Mouse (Mus musculus) embryonic facial prominence, embryonic 12.5 days (tissue): Measurements from ENCODE around the gene Abl2. TPM values are rescaled to one million over a fixed set of nuclear protein-coding genes. Genes with fewer than 3 reads are reported as not detected.

Experiments
- ATAC-seq: fragments of 200-750 bp; cut with Nextera tagmentation; 2 replicates; pipeline ENCODE4 v1.8.0; 2017; ENCODE audit not compliant: insufficient number of reproducible peaks, insufficient read depth, low FRiP score, low TSS enrichment
- H3K27ac ChIP-seq: fragments of 300-500 bp; sonication (generic); 2 replicates; pipeline ENCODE4 v1.5.1; 2016; ENCODE audit warnings: mild to moderate bottlenecking
- H3K27me3 ChIP-seq: fragments of 300-500 bp; sonication (generic); 2 replicates; pipeline ENCODE4 v1.6.1; 2016; ENCODE audit warnings: mild to moderate bottlenecking, moderate library complexity
- H3K36me3 ChIP-seq: fragments of 300-500 bp; sonication (generic); 2 replicates; pipeline ENCODE4 v1.6.1; 2016; ENCODE audit warnings: mild to moderate bottlenecking
- H3K4me1 ChIP-seq: fragments of 300-500 bp; sonication (generic); 2 replicates; pipeline ENCODE4 v1.6.1; 2016
- H3K4me2 ChIP-seq: fragments of 300-500 bp; sonication (generic); replicated peaks from 2 replicates; pipeline ENCODE4 v1.6.1; 2016; ENCODE audit warnings: mild to moderate bottlenecking, moderate library complexity
- H3K4me3 ChIP-seq: fragments of 300-500 bp; sonication (generic); 2 replicates; pipeline ENCODE4 v1.5.1; 2016; ENCODE audit warnings: mild to moderate bottlenecking
- H3K9ac ChIP-seq: fragments of 300-500 bp; sonication (generic); 2 replicates; pipeline ENCODE4 v1.6.1; 2016; ENCODE audit warnings: mild to moderate bottlenecking, moderate library complexity
- H3K9me3 ChIP-seq: fragments of 300-500 bp; sonication (generic); 2 replicates; pipeline ENCODE4 v1.6.1; 2016; ENCODE audit warnings: mild to moderate bottlenecking, moderate library complexity
- WGBS: fragments of 180-500 bp; shearing (Covaris S2); methylation state at CpG from one replicate; pipeline ENCODE4 v1.1.7; 2016; 5-methylcytosine and 5-hydroxymethylcytosine counted together
- polyA plus RNA-seq: library from polyadenylated mRNA; unstranded; fragments of >200 nt; fragmentation: Nextera tagmentation; extraction: Ambion mirVana; gene quantifications from 2 replicates; pipeline ENCODE4 v1.2.1, GENCODE M21; 2016

Abl2 gene
- polyA plus RNA-seq, 1 experiment from 2014 or later, result 6.1 TPM

DNA sequence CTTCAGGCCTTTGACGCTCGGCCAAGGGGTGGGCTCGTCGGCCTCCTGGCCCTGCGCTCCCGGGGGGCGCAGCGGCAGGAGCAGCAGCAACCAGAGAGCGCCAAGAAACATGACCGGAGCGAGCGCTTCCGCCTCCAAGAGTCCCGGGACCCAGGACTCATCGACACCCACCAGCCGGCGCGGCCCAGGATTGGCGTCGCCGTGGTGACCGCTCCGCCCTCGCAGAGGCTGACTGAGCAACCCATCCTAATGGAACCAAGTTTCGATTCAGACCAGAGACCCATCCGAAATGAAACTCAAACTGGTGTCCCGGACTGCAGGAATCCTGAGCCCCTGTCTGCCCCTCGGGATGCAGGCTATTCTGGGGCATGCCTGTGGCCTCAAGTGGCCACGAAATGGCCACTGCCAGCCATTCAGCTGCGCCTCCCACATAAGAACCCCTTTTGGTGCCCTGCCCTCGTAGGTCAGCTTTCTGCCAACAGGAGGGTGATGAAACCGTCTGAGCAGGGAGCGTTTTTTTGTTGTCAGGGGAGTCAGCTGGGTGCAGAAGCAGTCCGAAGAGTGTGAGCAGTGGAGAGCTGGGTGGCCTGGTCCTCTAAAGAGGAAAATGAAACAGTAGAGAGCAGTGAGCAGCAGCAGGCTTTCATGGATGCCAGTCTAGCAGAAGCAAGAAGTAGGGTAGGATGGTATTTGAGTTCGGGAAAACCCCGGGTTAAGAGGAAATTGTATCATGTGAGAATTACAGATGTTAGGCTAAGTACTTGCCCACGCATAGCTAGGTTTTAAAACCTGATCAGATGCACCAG is 115.8 kb downstream of the Abl2 start, which contains the start of gene Tor3a:
Gene Tor3a (minus strand): TSS at position 162 of the 806 bp plus-strand sequence.
- ATAC-seq, result 0 out of 2 replicates have a peak, but pooled peaks have one; percentile 43
- H3K9ac ChIP-seq, result peak within 1 kb of the TSS; percentile 59
- 7% methylated on average over 37 of the region's 37 CpGs for WGBS
- no peak within 1 kb of the TSS for H3K27ac ChIP-seq
- peaks cover 10% of the 10 kb centered on the region; the same call in 1 of the 2 replicates for H3K4me1 ChIP-seq
- H3K27me3 ChIP-seq, result peaks cover 6% of the 10 kb centered on the region; the same call in 1 of the 2 replicates
- no peaks in the 10 kb centered on the region for H3K9me3 ChIP-seq
- H3K36me3 ChIP-seq, result peaks cover under 1% of the 10 kb centered on the region; the same call in 1 of the 2 replicates
- H3K4me3 ChIP-seq, result peak within 1 kb of the TSS; percentile 55
- peak within 1 kb of the TSS; percentile 99 for H3K4me2 ChIP-seq

DNA sequence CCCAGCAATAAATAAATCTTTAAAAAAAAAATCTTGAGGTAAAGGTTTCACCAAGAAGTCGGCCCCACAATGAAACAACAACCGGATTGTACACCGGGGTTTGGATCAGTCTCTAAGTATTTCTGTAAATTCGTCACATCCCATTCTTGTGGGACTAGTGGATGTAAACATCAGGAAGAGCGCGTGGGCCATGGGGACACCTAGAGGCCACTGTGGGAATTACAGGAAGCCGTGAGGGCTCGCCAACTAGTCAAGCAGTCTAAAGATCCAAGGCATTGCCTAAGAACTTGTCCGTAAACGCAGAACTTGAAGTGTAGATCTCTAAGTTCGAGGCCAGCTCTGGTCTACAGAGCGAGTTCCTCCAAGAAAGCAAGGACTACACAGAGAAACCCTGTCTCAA is 117.6 kb downstream of the Abl2 start:
- no peak for ATAC-seq

DNA sequence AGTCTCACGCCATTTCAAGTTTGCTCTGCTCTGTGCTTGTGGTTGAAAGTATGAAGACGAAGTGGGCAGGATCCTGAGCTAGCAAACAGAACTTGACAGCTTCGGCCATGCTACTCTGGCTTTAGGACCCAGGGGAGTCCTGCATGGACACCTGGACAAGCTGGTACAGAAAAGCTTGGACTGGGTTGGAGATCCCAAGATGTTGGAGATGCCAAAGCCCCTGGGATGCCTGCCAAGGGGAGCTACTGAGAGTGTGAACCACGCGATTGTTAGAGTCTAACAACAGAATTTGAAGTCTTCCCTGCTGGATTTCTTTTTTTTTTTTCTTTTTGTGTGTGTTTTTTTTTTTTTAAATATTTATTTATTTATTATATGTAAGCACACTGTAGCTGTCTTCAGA is 118.0 kb downstream of the Abl2 start:
- 84% methylated on average over 5 of the region's 5 CpGs for WGBS
- peaks cover 6% of the 10 kb centered on the region; the same call in 1 of the 2 replicates for H3K27me3 ChIP-seq
- H3K27ac ChIP-seq, result no peak overlapping the region
- H3K4me3 ChIP-seq, result no peak overlapping the region
- H3K36me3 ChIP-seq, result peaks cover 17% of the 10 kb centered on the region
- peaks cover 10% of the 10 kb centered on the region; the same call in 1 of the 2 replicates for H3K4me1 ChIP-seq
- ATAC-seq, result no peak
- H3K9ac ChIP-seq, result no peak overlapping the region
- no peak overlapping the region for H3K4me2 ChIP-seq
- H3K9me3 ChIP-seq, result no peaks in the 10 kb centered on the region

More for the DNA sequence above, 117.6 kb downstream of the Abl2 start:
- Histone ChIP-seq H3K4me1 (peaks cover 10% of the 10 kb centered on the region; the same call in 1 of the 2 replicates), H3K27ac (no peak overlapping the region), H3K36me3 (peaks cover 14% of the 10 kb centered on the region), H3K9me3 (no peaks in the 10 kb centered on the region), H3K4me2 (no peak overlapping the region), H3K27me3 (peaks cover 6% of the 10 kb centered on the region; the same call in 1 of the 2 replicates), H3K9ac (no peak overlapping the region), H3K4me3 (no peak overlapping the region)
- 38% methylated on average over 12 of the region's 12 CpGs for WGBS

DNA sequence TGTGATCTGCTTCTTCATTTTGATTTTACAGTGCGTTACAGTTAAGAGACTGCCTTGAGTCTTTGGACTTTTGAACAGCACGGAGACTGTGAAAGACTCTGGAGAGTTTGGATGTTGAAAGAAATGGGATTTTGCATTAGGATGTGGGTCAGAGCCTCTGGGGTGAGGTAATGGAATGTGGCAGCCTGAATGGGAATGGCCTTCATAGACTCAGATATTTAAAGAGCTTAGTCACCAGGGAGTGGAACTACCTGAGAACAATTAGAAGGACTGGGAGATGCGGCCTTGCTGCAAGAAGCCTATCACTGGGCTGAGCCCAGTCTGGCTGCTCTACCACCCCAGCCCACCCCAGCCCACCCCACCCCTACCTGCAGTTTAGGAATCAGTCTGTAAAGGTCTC is 118.6 kb downstream of the Abl2 start:
- Histone ChIP-seq H3K4me2 (no peak overlapping the region), H3K9me3 (no peaks in the 10 kb centered on the region), H3K4me3 (no peak overlapping the region), H3K36me3 (peaks cover 22% of the 10 kb centered on the region), H3K27ac (no peak overlapping the region), H3K9ac (no peak overlapping the region), H3K27me3 (peaks cover 6% of the 10 kb centered on the region; the same call in 1 of the 2 replicates), H3K4me1 (peaks cover 10% of the 10 kb centered on the region; the same call in 1 of the 2 replicates)
- 79% methylated on average over 3 of the region's 3 CpGs for WGBS
- ATAC-seq, result no peak

DNA sequence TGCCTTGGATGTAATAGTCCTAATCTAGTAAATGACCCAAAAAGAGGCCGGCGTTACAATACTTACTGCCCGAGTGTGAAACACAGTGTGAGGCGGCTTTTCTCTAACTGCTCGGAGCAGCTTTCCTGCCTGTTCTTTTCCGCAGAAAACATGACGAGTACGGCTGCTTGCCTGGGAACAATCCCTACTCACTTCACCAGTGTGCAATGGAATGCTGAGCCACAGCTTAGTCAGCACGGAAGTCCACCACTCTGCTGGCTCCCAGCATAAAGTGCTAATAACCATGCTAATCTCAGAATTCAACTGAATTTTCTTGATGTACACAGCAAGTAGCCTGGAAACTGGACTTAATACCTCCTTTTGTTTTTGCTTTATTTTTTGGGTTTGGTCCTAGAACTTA is 121.0 kb downstream of the Abl2 start:
- Histone ChIP-seq H3K4me2 (no peak overlapping the region), H3K4me1 (no peaks in the 10 kb centered on the region), H3K9ac (no peak overlapping the region)

DNA sequence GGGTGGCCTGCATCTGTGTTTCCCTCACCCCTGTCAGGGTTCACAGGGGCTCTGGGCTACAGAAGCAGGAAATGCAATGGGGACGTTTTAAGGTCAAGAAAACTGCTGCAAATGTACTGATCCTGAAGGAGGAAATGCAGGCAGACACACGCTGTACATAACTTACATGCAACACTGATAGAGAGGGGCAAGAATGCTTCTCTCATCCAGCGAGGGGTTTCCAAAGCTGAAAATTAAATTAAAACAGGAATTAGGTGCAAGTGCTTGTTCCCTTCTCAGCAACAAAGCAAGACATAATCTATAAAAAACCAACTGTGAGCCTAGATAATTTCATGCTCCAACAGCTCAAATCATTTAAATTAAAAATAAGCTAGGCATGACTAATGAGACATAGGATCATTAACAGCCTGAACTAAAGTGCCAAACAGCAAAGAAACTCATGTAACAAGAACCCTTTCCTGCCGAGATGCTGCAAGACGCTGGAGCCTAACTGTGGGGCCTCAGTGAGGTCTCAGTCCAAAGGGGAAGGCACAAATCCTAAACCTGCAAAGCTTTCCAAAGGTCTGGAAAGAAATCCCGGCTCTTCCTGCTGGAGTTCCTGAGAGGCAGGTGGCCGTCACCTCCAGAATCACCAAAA is 127.6 kb downstream of the Abl2 start:
- WGBS, result 64% methylated on average over 7 of the region's 7 CpGs
- no peak for ATAC-seq
- Histone ChIP-seq H3K9ac (no peak overlapping the region), H3K4me2 (no peak overlapping the region), H3K27ac (no peak overlapping the region), H3K4me3 (no peak overlapping the region), H3K27me3 (no peaks in the 10 kb centered on the region), H3K9me3 (no peaks in the 10 kb centered on the region), H3K4me1 (no peaks in the 10 kb centered on the region), H3K36me3 (peaks cover 72% of the 10 kb centered on the region)

More for the DNA sequence above, 121.0 kb downstream of the Abl2 start:
- WGBS, result 85% methylated on average over 9 of the region's 9 CpGs
- Histone ChIP-seq H3K27me3 (no peaks in the 10 kb centered on the region), H3K27ac (no peak overlapping the region), H3K4me3 (no peak overlapping the region), H3K9me3 (no peaks in the 10 kb centered on the region), H3K36me3 (peaks cover 30% of the 10 kb centered on the region)
- no peak for ATAC-seq

Other genes with a start within 250 kb of the Abl2 start
- gene Nphs2, start 248.1 kb upstream of the Abl2 start, polyA plus RNA-seq, result not detected in 2 replicates
- gene Gm2000, start 192.7 kb upstream of the Abl2 start, polyA plus RNA-seq, result 793 and 849 TPM in 2 replicates
- 0.27 and 1.1 TPM in 2 replicates for gene Axdnd1, start 137.6 kb upstream of the Abl2 start, polyA plus RNA-seq
- gene Soat1, start 84.5 kb upstream of the Abl2 start, polyA plus RNA-seq, result 29.1 and 30.7 TPM in 2 replicates
- 0.27 and 0.38 TPM in 2 replicates for gene Gm10031, start 34.8 kb upstream of the Abl2 start, polyA plus RNA-seq
- 4.2 and 5.2 TPM in 2 replicates for gene Tor3a, start 115.6 kb downstream of the Abl2 start, polyA plus RNA-seq
- gene Fam20b, start 160.3 kb downstream of the Abl2 start, polyA plus RNA-seq, result 26.0 and 26.2 TPM in 2 replicates